Mouse (Mus musculus) G1E (cell line): ENCODE data around the gene Coro7.

Experiments used
- CTCF ChIP-seq: IDR thresholded peaks from 2 replicates; pipeline ENCODE4 v1.5.1; 2012; ENCODE audit warnings: low read depth, low read length, inconsistent platforms, mixed read lengths
- GATA1 ChIP-seq: IDR thresholded peaks from 2 replicates; pipeline ENCODE4 v1.6.1; 2012; ENCODE audit warnings: borderline replicate concordance, low read length, inconsistent platforms, mixed read lengths
- GATA2 ChIP-seq: IDR thresholded peaks from 2 replicates; pipeline ENCODE4 v1.6.1; 2012; ENCODE audit warnings: low read depth, low read length, inconsistent platforms, borderline replicate concordance
- POLR2AphosphoS5 ChIP-seq: IDR thresholded peaks from 2 replicates; pipeline ENCODE4 v1.6.1; 2012; ENCODE audit warnings: low read depth, low read length, inconsistent platforms; ENCODE audit not compliant: insufficient replicate concordance
- TAL1 ChIP-seq: conservative IDR thresholded peaks from 2 replicates; pipeline ENCODE4 v1.6.1; 2012; ENCODE audit warnings: low read depth, low read length, inconsistent platforms, mixed read lengths

DNA sequence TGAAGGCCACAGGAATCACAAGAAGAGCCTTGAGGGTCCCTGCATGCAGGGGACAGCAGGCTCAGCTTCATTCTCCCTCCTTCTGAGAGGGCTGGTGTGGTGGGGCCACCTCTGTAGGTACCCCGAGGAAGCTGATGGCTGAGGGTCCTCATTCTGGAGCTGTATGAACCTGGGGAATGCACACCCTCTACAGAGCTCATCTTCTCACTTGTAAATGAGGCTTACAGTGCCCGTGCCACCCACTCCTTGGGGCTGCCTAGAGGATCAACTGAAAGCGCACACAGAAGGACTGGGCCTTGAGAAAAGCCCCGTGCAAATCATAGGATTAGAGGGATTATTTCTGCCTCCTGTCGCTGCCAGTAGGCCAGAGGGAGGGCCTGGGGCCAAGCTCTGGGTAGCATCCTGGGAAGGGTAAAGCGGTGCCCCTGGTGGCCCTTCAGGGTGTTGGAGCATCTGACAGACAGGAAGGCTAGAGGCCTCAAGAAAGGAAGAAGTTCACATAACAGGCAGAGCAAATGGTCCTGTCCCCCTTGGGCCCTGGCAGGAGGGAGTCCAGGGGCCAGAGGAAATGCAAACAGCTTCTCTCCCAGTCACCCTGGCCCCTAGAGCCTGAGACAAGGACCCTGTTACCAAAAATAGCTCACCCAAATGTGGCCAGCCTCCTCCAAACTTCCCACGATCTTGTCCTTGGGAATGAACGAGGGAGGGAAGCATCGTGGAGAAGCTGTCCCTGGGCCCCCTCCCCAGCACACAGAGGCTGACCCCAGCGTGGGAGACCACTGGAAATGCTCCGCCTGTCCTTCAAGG lies 23.6 kb downstream of the Coro7 start:
- no peak for TF ChIP-seq TAL1
- no peak for TF ChIP-seq CTCF
- TF ChIP-seq GATA1, result no peak
- TF ChIP-seq GATA2, result no peak
- TF ChIP-seq POLR2AphosphoS5, result no peak
